Comparison of ENCODE assay signal across 9 mouse cellular contexts in genomic region chr11:90370789-90371291, GRCm38 (mm10). TPM values are rescaled to one million over a fixed set of nuclear protein-coding genes. Genes with fewer than 3 reads are reported as not detected.
DNase-seq lines count a peak whose midpoint lies in the region; ATAC-seq lines count a peak whose summit lies in the region.
"Had no signal": no experiment of that assay in that cellular context is flagged by ENCODE, and none has a peak within 500 bp of the region (broad histone marks: within the 10 kb centered on the region; RNA-seq: fewer than 3 reads in every experiment).

No protein-coding gene starts in this region.

- H3K27me3 ChIP-seq in heart, embryonic 10.5 days (ENCODE audit: insufficient read depth, poor library complexity, severe bottlenecking) = peaks cover 13% of the 10 kb centered on the region; the same call in 1 of the 2 replicates
- no peaks in the 10 kb centered on the region for H3K27me3 ChIP-seq in embryonic facial prominence, embryonic 14.5 days (replicated peaks; ENCODE audit: control insufficient read depth, insufficient read depth, low read length)
- H3K27me3 ChIP-seq in midbrain, embryonic 11.5 days (ENCODE audit: control insufficient read depth, insufficient read depth, low read length) = no peaks in the 10 kb centered on the region
- peaks cover 1% of the 10 kb centered on the region; the same call in 1 of the 2 replicates for H3K27me3 ChIP-seq in liver, embryonic 12.5 days (replicated peaks)

- 10% methylated on average over 11 of the region's 11 CpGs for WGBS in heart, embryonic 10.5 days
- WGBS in embryonic facial prominence, embryonic 14.5 days = 8% methylated on average over 11 of the region's 11 CpGs
- 3% methylated on average over 11 of the region's 11 CpGs for WGBS in midbrain, embryonic 11.5 days
- 19% methylated on average over 11 of the region's 11 CpGs for WGBS in liver, embryonic 12.5 days (ENCODE audit: insufficient replicate concordance)

- H3K4me1 ChIP-seq in heart, embryonic 10.5 days = peaks cover 40% of the 10 kb centered on the region
- peaks cover 49% of the 10 kb centered on the region for H3K4me1 ChIP-seq in embryonic facial prominence, embryonic 14.5 days (ENCODE audit: control insufficient read depth, insufficient read depth, low read length)
- H3K4me1 ChIP-seq in midbrain, embryonic 11.5 days (ENCODE audit: control insufficient read depth, insufficient read depth, low read length) = peaks cover 9% of the 10 kb centered on the region
- peaks cover 20% of the 10 kb centered on the region for H3K4me1 ChIP-seq in liver, embryonic 12.5 days

- H3K9ac ChIP-seq in embryonic facial prominence, embryonic 14.5 days (ENCODE audit: low read depth, low read length) = peak overlapping the region; percentile 28; the same call in 1 of the 2 replicates
- H3K9ac ChIP-seq in midbrain, embryonic 11.5 days (ENCODE audit: low read length) = no peak overlapping the region
- H3K9ac ChIP-seq in liver, embryonic 12.5 days = no peak overlapping the region

- peak overlapping the region; percentile 35 for H3K4me3 ChIP-seq in heart, embryonic 10.5 days
- H3K4me3 ChIP-seq in embryonic facial prominence, embryonic 14.5 days (ENCODE audit: low read depth, low read length) = 0 out of 2 replicates have a peak overlapping the region, but pooled peaks have one; percentile 0
- H3K4me3 ChIP-seq in midbrain, embryonic 11.5 days (ENCODE audit: low read depth, low read length) = no peak overlapping the region
- H3K4me3 ChIP-seq in liver, embryonic 12.5 days = no peak overlapping the region

- no peaks in the 10 kb centered on the region for H3K36me3 ChIP-seq in heart, embryonic 10.5 days
- H3K36me3 ChIP-seq in embryonic facial prominence, embryonic 14.5 days (ENCODE audit: control insufficient read depth, insufficient read depth, low read length) = no peaks in the 10 kb centered on the region
- H3K36me3 ChIP-seq in midbrain, embryonic 11.5 days (ENCODE audit: control insufficient read depth, insufficient read depth, low read length) = no peaks in the 10 kb centered on the region
- H3K36me3 ChIP-seq in liver, embryonic 12.5 days = no peaks in the 10 kb centered on the region

- peak overlapping the region; percentile 38 for H3K4me2 ChIP-seq in embryonic facial prominence, embryonic 14.5 days (ENCODE audit: low read depth, low read length)
- H3K4me2 ChIP-seq in midbrain, embryonic 11.5 days = peak overlapping the region; percentile 8; the same call in 1 of the 2 replicates
- no peak overlapping the region for H3K4me2 ChIP-seq in liver, embryonic 12.5 days

- peak; percentile 23 for ATAC-seq in embryonic facial prominence, embryonic 14.5 days (ENCODE audit: low read depth)
- peak; percentile 58 for ATAC-seq in midbrain, embryonic 11.5 days (ENCODE audit: low FRiP score)
- no peak for ATAC-seq in liver, embryonic 12.5 days

- H3K27ac ChIP-seq in heart, embryonic 10.5 days = peak overlapping the region; percentile 48; the same call in 1 of the 2 replicates
- peak overlapping the region; percentile 83 for H3K27ac ChIP-seq in embryonic facial prominence, embryonic 14.5 days (replicated peaks; ENCODE audit: low read depth, low read length)
- no peak overlapping the region for H3K27ac ChIP-seq in midbrain, embryonic 11.5 days (ENCODE audit: low read depth, low read length)
- H3K27ac ChIP-seq in liver, embryonic 12.5 days = no peak overlapping the region

- no peaks in the 10 kb centered on the region for H3K9me3 ChIP-seq in heart, embryonic 10.5 days
- no peaks in the 10 kb centered on the region for H3K9me3 ChIP-seq in embryonic facial prominence, embryonic 14.5 days (ENCODE audit: control insufficient read depth, low read length)
- no peaks in the 10 kb centered on the region for H3K9me3 ChIP-seq in midbrain, embryonic 11.5 days (ENCODE audit: control insufficient read depth, low read length)
- no peaks in the 10 kb centered on the region for H3K9me3 ChIP-seq in liver, embryonic 12.5 days (replicated peaks)

- no peak for DNase-seq in heart, embryonic 10.5 days (ENCODE audit: low spot score)
- no peak for DNase-seq in heart, adult 9 months (ENCODE audit: low spot score in 2 of 2)
- DNase-seq in embryonic facial prominence, embryonic 14.5 days (ENCODE audit: low spot score) = no peak
- DNase-seq in kidney, adult 11 months = peak; percentile 79
- no peak for DNase-seq in midbrain, embryonic 11.5 days (ENCODE audit: low spot score, missing footprints)
- DNase-seq in urinary bladder, postnatal 10 days (ENCODE audit: low spot score) = no peak
- DNase-seq in embryo, embryonic 9.5 days (ENCODE audit: extremely low spot score) = no peak
- DNase-seq: cerebellum, postnatal 36 days had no signal

RNA-seq across cellular contexts. Expression of gene Hlf, which starts 19.9 kb away (rescaled TPM):
- 1.7 and 3.3 TPM in 2 replicates for polyA plus RNA-seq in heart, embryonic 10.5 days (2016; fragmentation: Nextera tagmentation; extraction: Ambion mirVana)
- 5.1 and 6.2 TPM in 2 replicates for polyA plus RNA-seq in embryonic facial prominence, embryonic 14.5 days (2014; fragmentation: Nextera tagmentation; extraction: Ambion mirVana)
- polyA plus RNA-seq in midbrain, embryonic 11.5 days (2014; fragmentation: Nextera tagmentation; extraction: Ambion mirVana) = 2.0 and 2.2 TPM in 2 replicates
- polyA plus RNA-seq in liver, embryonic 12.5 days (2016; fragmentation: Nextera tagmentation; extraction: Ambion mirVana) = 5.0 and 7.0 TPM in 2 replicates

Comparison
In these comparisons a context has a peak if more than half of its experiments do, and no peak if none do; other contexts are left out.
1. H3K27ac ChIP-seq: peak in heart, embryonic 10.5 days (single experiment) and embryonic facial prominence, embryonic 14.5 days (single experiment); none in midbrain, embryonic 11.5 days (single experiment) and liver, embryonic 12.5 days (single experiment).
2. H3K4me3 ChIP-seq: peak in heart, embryonic 10.5 days (single experiment) and embryonic facial prominence, embryonic 14.5 days (single experiment); none in midbrain, embryonic 11.5 days (single experiment) and liver, embryonic 12.5 days (single experiment).